Mouse (Mus musculus): ENCODE results near the gene Galnt6.

Gene Galnt6

DNA sequence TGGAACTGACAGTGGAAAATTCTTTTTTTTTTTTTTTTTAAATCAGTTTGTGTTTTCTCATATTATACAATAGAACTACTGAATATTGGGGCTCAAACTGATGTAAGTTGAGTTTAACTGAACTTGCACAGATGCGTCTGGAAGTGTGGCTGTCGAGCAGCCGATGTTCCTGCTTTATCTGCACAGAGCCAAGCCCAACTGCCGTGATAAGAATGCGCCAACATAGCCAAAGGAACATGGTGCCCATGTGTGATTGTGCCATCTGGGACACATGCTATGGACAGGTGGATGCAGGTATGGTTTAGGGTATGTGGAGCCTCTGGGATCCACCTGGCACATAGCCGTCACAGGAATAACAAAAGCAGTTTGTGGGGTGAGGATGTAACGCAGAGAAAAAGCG, 43.3 kb downstream of the Galnt6 start:
- no peak for DNase-seq (ENCODE audit: low read depth, low spot score)

DNA sequence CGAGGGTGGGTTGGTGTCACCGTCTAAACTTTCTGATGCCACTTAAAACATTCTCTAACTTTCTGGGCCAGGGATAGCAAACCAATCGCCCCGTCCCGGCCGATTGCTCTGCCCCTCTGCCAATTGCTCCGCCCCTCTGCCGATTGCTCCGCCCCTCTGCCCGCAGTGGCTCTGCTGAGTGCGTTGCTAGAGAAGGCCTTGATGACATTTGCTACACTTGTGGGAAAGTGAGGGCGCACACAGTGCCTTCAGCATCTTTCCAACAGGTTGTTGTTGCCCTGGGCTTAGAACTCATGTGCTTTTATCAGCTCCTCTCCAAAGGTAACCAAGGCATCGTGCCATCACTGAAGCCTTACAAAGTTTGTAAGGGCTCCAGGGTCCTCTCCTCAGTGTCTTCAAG, 43.9 kb downstream of the Galnt6 start:
- no peak for DNase-seq (ENCODE audit: low read depth, low spot score)

DNA sequence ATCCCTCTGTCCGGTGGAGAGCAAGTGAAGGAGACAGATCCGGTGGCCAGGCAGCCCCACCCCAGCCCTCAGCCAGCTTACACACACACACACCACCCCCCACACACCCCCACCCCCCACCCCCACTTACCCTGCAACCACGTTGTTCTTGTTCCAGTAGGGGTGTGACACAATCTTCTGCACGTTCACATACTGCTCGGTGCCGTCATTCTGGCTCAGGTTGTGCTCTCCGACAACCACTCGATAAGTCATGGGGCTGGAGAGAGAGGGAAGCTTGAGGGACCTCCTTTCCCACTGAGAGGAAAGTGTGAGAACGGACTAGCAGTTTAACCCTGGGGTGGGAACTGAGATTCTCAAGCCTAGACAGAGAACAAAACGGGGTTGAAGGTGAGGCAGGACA, 44.7 kb downstream of the Galnt6 start:
- no peak for DNase-seq (ENCODE audit: low read depth, low spot score)

DNA sequence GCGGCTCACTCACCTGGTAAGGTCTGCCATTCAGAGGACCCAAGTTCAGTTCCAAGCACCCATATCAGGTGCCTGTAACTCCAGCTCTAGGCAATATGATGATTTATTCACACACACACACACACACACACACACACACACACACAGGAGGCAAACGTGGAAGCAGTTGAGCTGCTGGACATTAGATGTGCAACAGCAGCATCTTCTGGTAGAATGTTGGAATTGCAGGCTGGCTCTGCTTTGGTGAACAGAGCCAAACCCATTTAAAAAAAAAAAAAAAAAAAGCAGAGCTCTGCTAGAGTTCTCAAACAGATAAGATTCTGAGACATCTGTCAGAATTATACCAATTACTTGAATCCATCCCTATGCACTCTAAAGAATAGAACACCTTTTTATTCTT, 46.1 kb downstream of the Galnt6 start:
- DNase-seq (ENCODE audit: low read depth, low spot score) = peak; percentile 93

DNA sequence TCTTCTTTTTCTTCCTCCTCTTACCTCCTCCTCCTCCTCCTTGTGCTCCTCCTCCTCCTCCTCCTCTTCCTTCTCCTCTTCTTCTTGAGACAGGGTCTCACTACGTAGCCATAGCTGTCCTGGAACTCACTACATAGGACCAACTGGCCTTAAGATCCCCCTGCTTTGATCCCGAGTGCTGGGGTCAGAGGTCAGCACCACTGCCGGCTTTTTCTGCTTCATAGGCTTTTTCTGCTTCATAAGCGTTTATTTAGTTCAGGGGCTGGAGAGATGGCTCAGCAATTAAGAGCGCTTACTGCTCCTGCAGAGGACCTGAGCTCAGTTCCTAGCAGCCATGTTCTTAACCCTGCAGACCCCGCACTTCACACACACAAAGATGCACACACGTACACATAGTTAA, 47.4 kb downstream of the Galnt6 start:
- no peak for DNase-seq (ENCODE audit: low read depth, low spot score)

DNA sequence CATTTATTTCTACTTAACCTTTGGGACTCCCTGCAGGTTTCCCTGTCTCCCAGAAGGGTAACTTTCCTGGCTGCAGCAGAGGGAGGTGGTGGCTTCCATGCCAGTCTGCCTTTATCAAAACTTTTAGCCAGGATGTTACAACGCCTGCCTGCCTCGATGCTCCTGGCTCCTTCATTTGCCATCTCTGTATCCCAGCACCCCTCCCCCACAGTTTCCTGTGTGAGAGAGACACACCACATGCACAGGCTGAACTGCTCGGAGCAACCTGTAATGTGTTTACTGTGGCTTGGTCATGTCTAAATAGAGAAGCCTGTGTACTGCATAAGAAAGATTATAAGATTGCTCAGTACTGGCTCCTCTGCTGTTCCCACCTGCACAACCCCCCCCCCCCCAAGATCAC, 48.8 kb downstream of the Galnt6 start:
- DNase-seq (ENCODE audit: low read depth, low spot score) = no peak

DNA sequence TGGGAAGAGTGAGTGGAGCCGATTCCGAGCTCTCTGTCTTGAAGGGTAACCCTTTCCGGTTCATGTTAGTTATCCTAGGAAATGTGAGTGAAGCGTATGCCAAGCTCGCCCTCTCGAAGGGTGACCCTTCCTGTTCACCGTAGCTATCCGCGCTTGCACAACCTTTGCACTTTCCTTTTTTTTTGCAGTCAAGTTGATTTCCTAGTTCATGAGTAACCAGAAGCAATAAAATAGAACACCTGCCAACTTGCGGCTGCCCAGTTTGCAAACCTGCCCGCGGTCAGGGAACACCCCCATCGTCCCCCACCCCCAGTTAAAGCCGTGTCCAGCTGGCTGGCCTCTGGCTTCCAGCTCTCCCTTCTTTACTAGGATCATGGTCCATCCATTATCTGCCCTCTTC, 50.2 kb downstream of the Galnt6 start:
- DNase-seq (ENCODE audit: low read depth, low spot score) = no peak

DNA sequence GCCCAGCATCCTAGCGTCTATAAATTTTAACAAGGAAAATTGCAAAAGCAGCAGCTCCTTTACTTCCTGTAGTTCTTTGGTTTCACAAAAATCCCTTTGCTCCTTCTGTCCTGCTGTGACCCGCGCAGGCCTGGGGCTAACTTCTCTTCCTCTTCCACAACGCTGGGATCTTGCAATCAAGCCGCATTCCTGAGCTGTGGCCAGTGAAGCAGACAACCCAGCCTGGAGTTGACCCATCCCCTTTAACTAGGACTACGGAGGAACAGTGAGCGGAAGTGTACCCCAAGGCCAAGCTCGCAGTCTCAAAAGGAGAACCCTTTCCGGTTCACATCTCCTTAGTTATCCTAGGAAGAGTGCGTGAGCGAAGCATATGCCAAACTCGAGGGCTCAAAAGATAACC, 50.6 kb downstream of the Galnt6 start:
- no peak for DNase-seq (ENCODE audit: low read depth, low spot score)

DNA sequence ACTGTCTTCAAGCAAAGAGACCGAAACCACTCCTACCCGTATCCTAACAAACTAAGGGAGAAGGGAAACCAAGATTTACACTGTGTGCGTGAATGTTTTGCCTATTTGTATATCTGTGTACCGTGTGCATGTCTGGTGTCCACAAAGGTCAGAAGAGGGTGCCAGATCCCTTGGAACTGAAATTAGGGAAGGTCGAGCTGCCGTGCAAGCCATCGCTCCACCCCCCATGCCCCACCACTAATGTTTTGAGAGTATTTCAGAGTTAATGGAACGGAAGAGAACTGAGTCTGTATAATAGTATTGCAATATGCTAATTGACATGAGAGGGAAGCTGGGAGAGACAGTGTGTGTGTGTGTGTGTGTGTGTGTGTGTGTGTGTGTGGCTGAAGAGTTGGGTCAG, 51.5 kb downstream of the Galnt6 start:
- DNase-seq (ENCODE audit: low read depth, low spot score) = no peak

DNA sequence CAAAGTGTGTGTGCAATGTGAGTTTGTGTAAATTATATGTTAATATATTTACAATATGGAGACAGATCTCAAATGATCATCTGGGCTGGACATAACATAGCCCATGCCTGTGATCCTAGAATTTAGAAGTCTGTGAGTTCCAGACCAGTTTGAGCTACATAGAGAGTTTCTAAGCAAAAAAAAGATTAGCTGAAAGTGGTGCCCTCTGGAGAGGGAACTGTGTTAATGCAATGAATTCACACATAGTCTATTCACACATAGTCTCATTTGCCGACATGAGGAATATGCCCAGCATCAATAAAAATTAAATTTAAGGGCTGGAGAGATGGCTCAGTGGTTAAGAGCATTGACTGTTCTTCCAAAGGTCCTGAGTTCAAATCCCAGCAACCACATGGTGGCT, 52.7 kb downstream of the Galnt6 start:
- no peak for DNase-seq (ENCODE audit: low read depth, low spot score)

DNA sequence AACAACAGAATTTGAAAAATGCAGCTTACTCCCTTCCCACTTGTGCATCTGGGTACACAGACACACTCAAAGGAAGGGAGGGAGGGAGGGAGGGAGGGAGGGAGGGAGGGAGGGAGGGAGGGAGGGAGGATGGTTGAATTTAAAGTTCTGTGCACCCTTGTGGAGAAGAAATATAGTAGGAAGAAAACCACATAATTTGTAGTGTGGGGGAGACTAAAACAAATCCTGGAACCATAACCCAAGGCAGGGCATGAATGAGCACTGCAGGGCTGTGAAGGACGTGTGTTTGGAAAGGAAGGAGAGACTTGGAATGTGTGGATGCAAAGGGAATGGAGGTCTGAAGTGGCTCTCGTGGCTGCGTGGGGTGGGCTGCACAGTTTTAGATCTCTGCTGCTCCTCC, 53.7 kb downstream of the Galnt6 start:
- DNase-seq (ENCODE audit: low read depth, low spot score) = no peak

DNA sequence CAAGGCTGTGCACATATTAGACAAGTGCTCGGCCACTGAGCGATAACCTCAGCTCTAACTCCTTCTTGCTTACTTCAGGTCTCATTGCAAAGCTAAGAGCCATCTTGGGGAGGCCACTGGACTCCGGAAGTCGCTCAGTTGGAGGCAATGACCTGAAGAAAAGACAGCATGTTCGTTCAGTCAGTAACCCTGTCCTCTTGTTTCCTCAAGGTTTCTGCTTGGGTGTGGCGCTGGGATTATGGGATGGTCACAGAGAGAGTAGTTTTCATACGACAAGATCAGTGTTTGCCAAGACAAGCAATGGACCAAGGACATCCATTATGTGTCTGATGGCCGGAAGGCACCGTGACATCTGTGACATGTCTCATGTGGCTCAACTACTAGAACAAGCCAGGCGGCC, 54.6 kb downstream of the Galnt6 start:
- DNase-seq (ENCODE audit: low read depth, low spot score) = no peak

DNA sequence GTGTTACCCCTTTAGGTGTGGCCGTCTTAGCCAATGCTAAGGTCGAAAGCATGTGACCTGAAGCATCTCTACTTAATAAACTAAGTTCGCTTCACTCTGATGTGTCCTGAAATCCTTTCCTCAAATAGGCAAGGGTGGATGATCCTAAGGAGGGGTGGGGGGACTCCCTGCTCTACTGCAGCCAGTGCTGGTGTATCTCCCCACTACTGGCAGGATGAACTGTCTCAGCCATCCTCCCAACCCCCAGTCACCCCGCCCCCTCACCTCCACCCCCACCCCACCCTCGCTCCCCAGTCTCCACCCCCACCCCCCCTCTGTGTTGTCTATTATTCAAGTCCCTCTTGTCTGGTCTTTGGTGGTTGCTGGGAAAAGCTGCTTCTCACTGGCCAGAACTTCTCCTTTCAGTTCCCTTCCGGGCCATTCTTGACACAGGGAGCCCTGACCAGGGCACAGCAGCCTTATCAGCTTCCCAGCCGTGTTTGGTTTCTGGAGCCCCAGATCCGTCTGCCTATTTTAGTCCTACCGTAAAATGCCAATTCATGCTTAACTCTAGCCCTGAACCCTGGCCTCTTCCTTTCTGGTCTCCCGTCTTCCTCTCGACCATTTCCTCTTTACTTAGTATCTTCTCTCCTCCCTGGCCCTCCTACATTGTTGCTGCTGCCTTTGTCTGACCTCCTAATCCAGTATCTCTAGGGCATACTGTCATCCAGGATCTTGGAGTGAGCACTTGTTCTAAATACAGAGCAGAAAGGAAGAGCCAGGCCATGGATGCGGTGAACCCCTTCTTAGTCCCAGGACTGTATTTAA, 55.4 kb downstream of the Galnt6 start:
- DNase-seq (ENCODE audit: low read depth, low spot score) = peak; percentile 65

DNA sequence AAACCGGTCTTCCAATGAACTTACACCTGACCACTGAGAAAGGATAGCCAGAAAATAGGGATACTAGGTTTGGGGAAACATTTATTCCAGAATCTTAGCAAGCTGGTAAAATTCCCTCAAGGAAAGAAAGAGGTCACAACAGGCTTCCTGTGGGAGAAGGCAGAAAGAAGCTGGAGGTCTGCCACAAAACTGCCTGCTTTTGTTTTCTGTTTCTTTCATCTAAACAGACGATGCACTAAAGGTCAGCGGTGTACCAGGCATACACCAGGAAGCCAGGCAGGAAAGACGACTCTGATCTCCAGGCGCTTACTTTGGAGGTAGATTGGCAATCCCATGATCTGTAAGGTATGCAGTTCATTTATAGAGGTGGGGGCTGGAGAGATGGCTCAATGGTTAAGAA, 58.3 kb downstream of the Galnt6 start:
- no peak for DNase-seq (ENCODE audit: low read depth, low spot score)

DNA sequence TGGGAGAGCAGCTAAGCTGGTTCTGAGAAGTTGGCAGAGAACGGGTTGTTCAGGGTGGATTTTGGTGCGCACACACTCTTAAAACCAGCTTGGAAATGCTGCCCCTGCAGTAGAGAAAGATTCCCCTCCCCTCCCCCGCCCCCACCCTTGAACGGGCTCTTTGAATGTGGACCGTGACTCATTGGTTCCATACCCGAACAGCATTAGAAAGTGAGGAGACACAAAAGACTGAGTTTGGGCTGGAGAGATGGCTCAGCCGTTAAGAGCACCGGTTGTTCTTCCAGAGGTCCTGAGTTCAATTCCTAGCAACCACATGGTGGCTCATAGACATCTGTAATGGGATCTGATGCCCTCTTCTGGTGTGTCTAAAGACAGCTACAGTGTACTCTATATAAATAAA, 59.2 kb downstream of the Galnt6 start:
- no peak for DNase-seq (ENCODE audit: low read depth, low spot score)

DNA sequence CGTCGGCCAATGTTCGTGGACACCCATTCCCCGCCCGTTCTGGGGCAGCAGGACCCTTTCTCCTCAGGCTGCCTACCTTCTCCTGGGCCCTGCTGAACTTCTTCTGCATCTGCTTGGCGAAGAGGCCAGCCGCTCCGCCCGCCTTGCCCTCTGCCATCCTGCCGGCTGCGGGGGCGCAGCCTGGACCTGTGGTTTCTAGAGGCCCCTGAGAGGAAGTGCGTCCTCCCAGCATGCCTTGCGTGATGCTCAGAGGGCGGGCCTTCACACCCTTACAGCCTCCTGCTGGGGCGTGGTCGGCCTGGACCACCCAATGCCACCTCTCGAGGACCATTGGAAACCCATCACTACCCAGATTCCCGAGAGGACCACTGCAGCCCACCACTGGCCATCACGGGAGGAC, 59.8 kb downstream of the Galnt6 start, which contains the start of gene Bin2:
Bin2 (minus strand) TSS at position 217 of the 400 bp plus-strand sequence.
- DNase-seq (ENCODE audit: low read depth, low spot score) = peak; percentile 18

DNA sequence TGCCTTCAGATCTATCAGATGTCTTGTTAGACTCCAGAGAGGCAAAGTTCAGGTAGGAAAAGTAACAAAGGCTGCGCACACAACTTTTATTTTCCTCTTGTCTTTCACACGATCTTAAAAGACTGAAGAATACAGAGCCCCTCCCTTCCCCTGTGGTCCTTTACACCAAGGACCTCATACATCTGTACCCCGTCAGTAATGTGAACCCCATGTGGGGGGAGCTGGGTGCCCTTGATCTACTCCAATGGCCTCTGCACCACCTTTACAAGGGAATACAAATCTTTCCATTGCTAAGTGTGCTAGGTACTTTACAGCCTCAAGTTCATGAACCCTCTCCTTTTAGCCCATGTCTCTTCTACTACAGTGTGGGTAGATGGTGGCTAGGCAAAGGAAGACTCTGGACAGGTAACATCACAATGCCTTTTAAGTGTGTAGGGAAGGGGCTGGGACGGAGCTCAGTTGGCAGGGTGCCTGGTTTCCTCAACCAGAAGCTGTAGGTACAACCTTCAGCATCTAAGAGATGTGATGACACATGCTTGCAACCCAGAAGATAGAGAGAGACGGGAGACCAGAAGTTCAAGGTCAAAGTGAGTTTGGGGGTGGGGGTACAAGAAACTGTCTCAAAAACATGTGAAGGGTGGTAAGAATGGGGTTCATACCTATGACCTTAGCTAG, 61.2 kb downstream of the Galnt6 start:
- DNase-seq (ENCODE audit: low read depth, low spot score) = no peak

DNA sequence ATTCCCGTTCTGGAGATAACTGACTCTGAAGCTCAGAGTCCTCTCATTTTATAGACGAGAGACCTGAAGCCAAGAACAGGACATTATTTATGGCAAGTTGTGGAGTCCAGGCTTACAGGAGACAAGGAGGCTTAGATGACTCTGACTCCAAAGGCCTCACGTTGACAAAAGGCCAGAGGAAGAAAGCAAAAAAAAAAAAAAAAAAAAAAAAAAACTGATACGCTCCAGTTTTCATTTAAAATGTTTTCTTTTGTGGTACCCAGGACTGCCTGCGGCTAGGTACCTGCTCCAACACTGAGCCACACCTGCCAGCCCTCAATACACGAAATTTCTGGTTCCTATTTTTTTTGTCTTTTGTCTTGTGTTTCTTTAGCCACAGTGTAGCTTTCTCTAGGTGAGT, 61.8 kb downstream of the Galnt6 start:
- no peak for DNase-seq (ENCODE audit: low read depth, low spot score)

DNA sequence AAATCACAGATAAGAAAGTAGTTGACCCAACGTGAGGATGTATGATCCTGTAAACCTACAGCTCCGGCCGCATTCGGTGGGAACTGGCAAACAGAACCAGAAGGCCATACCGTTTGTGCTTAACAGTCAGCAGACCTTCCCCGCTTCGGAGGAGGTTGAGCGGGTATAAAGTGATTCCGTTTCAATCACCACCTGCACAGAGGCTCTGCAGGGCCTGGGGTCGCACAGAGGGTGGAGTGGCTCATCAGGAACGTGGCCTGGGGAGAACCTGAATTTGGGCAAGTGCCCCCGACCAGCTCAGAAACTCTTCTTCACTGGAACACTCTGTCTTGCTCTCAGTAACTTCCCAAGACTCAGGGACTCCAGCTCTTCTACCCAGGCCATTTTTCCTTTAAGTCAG, 62.3 kb downstream of the Galnt6 start:
- DNase-seq (ENCODE audit: low read depth, low spot score) = no peak

DNA sequence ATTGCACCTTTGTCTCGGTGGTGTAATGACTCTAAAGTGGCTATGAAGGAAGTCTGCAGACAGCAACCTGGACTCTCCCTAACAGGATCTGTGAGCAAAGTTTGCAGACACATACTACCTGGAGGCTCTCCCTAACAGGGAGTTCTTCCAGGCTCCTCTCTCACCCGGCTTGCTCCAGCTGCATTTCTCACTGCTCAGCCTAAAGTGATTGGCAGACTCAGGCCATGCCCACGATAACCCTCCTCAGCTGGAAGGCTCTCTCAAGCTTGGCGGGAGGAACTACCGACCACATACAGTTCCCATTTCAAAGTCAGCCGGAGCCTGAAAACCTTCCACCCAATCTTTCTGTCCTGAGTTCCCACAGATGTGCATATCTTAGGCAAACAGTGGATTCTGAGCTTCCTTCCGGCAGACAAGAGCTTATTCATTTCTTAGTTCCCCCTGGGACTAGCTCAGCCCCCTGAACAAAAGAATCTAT, 62.9 kb downstream of the Galnt6 start:
- peak; percentile 23 for DNase-seq (ENCODE audit: low read depth, low spot score)

DNA sequence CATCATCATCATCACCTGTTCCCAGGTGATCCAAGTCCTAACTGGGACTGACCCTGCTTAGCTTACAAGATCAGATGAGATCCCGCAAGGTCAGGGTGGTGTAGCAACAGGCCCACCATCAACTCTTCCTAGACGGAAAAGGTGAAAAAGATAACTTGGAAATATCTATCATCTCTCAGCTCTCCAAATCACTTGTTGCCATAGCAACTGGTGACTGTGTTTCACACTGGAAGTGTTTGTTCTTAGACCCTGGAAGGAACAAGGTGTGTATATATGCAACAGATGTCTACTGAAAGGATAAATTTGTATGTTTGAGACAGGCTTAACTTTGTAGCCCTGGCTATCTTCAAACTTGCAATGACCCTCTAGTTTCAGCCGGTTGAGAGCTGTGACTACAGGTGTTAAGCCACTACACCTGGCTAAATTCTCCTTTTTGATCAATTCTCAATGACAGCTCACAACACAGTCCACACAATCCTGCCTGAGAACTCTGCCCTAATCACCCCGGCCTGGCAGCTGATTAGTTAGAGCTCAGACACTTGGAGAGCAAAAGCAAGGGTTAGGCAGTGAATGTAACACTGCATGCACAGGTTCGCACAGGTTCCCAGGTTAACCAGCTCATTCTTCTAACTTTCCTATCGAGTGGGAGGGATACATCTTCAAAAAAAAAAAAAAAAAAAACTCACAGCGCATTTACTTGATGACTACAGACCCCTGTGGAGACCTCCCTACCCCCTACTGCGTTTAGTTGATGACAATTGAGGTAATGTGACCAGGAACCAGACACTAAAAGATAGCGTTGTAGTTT, 63.6 kb downstream of the Galnt6 start:
- peak; percentile 29 for DNase-seq (ENCODE audit: low read depth, low spot score)

DNA sequence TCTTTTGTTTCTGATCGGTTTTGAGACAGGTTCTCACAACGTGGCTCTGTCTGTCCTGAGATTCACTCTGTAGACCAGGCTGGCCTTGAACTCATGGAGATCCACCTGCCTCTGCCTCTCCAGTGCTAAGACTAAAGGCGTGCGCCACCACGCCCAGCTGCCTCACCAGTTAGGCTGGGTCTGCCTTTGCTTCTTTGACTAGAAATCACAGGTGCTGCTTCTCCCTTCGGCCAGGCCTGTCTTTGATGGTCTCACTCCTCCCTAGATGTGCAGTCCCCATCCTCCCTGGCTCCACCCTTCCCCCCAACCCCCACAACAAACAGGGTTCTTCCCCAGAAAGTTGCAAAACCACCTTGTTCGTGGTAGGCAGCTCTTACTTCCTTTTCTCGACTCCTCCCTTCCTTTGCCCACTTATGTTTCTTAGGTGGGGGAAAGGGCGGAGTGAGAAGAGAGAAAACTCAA, 64.3 kb downstream of the Galnt6 start:
- DNase-seq (ENCODE audit: low read depth, low spot score) = peak; percentile 16

Data from brain, adult 2 months (tissue).